Mouse (Mus musculus) thymus, postnatal 4 days (tissue): ENCODE data around the gene Erg.
A peak's percentile ranks its signal among the peaks of the same experiment; 100 is the strongest.

ENCODE experiments used
- DNase-seq: peaks from one replicate; pipeline ENCODE4 v3.0.0; 2021

Erg gene

DNA sequence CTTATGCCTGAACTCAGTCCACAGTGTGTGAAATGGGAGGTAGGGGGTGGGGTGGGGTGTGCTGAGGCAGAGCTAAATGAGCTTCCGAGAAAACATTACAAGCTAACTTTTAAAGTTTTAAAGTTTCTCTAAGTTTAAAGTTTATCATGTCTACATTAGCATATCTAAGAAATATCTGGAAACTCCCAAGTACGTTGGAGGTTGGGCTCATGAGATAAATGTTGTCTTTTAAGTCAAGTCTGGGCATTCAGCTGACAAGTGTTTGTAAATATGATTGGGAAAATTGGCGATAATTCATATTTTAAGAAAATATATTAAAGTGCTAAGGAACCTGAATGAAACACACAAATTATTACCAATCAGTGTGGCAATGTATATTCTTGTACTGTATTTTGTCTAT, 112.4 kb downstream of the Erg start:
- no peak for DNase-seq

DNA sequence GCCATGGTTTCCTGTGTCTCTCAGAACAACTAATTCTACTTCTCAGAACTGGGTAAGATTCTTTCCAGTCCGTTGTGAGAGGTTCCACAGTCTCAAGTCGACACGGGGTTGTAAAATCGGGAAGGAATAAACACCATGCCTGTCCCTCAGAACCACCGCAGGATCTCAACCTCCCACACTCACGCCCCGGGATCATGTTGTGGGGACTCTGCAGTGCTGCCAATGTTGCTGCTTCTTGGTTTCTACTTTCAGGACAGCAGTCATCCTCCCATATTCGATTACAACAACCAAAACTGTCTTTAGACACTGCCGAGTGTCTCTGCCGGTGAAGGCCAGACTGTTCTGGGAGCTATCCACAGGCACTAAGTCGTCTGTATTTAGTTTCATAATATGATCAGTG, 113.6 kb downstream of the Erg start:
- no peak for DNase-seq

DNA sequence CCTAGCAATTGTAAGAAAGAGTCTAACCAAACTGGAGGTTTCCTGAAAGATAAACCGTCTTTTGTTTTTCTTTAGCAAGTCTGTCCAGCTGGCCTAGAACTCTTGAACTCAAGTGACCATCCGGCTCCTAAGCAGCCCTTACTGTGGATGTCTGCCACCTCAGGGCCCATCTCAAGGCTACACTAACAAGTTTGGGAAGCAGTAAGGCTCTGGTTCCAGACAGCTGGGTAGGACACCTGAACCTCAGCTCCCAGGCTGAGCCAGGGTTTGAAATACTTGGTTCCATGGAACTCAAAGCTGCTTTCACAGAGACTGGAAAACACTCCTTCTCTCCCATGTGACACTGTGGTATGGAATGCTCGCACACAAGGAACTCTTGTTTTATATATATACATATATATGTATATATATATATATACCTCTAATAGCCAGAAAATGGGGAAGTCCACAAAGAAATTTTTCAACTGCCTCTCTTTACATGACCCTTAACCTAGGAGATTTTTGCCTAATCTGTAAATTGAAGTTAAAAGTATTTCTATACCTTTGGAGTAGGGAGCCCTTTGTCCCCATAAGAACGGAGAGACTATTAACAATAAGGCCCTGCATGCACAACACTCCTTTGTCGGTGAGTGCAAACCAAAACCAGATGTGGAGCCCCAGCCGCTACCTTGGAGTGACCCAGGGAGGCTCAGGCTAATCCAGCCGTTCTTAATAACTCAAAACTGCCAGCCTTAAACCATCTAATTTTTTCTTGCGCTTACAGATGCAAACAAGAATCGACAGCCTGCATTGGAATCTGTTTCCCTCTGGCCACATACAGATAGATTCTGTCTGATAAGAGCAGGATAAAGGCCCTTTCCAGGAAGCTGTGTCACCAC, 116.9 kb downstream of the Erg start:
- no peak for DNase-seq

DNA sequence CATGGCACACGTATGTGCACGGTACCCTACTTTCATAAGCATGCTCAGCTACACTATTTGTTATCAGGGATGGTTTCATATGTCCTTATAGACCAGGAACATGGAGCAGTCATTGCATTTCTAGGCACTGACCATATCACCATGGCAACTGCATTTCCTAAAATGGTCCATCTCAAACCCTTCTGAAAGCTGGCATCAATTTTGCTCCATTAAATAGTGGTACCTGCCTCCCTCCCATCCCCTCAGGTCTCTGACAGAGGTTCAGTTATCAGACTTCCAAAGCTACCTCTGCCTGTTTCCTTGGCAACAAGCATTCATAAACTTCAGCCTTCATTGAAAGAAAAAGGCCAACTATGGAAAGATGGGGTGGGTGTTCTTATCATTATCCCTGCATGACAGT, 118.5 kb downstream of the Erg start:
- DNase-seq: no peak

DNA sequence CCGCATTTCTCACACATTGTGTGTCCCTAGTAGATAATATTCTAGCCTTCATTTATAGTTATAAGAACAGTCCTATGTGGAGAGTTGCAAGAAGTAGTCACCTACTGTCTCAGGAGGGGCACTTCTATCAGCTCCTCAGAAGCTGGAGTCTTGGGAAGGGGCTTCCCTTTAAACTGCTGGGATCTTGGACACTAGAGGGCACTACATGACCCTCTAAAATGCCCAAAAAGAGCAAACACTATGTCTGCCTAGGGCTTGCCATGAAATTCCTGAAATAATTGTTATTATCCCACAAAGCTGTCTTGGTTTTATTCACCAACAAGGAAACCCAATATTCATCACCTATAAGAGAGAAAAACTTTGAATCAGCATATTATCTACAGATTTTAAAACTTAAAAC, 119.8 kb downstream of the Erg start:
- no peak for DNase-seq

DNA sequence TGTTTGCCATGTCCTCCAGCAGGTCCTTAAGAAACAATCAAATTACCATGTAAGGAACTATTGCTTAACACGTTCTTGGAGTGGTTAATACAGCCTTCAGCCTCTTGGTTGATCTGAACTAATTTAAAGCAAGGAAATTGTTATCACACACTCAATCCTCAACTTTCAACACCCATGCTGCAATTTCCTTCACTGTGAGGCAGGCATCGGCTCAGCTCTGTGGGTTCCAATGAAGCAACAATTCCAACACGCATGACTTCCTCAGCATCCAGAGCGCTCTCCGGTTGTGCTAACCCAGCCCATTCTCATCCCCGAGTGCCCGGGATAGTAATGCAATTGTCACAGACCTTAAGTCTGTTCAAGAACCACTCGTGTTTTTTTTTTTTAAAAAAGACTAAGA, 121.8 kb downstream of the Erg start:
- DNase-seq: no peak

DNA sequence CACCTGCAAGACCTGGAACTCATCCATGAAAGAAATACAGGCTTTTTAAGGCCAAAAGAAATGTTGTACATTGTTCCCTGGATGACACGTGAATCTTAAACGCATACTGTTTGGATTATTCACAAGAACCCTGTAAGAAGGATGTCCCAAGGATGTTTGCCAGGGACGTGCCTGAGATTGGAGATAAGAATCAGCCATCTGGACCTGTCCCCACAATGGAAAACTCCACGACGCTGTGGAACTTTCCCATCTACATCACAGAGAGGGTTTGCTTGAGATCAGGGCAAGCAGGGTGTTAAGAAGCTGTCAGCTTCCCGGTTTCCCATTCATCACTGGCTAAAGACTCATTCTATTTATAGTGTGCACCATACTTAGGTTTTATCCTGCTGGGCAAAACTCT, 122.6 kb downstream of the Erg start:
- no peak for DNase-seq

DNA sequence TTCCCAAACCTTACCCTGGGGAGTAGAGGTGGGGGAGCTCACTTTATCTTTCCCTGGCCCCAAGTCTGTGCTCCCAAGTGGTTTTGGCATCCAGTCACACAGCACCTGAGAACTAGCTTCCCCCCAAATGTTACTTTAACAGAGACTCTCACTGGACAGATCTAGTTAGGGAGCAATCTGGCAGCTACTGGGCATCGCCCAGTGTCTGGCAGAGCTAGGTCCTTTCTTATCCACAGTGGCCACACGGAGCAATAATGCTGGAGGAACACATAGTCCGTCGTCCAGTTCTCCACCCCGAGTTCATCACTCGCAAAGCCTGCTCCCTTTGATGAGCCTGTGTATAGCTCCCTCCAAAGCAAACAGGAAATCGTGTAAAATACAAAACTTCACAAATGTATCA, 124.5 kb downstream of the Erg start:
- DNase-seq: no peak

DNA sequence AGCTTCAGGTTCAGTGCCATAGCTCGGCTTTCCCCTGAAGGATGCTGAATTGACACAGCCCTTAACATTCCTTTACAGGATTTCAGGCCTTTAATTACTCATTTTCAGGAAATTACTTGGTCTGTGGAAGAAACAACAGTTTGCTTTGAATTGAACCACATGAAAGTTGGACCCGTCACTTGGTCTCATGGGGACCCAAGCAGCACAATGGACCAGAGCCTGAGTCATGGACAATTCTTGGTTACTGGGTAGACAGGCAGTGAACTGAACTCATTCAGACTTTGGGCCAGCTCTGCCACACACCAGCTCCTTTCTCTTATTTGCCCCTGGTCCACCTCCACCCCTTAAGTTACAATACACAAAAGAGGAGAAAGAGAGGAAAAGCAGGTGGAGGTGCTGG, 126.1 kb downstream of the Erg start:
- DNase-seq: no peak

DNA sequence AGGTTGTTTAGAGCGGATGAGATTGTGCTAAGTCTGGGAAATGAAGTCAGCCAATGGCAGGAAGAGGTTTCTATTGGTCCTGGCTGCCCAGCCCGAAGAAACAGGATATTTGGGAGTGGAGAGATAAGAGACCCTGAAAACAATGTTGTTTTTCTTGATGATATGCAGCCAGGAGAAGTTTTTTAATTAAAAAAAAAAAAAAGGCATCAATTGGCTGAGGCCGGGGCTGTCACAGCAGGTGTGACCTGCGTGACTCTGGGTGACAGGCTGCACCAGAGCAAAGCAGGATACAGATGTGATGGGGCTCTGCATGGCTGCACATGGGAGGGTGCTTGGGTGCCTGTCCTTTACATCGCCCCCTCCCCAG, 127.1 kb downstream of the Erg start:
- peak; percentile 32 for DNase-seq

DNA sequence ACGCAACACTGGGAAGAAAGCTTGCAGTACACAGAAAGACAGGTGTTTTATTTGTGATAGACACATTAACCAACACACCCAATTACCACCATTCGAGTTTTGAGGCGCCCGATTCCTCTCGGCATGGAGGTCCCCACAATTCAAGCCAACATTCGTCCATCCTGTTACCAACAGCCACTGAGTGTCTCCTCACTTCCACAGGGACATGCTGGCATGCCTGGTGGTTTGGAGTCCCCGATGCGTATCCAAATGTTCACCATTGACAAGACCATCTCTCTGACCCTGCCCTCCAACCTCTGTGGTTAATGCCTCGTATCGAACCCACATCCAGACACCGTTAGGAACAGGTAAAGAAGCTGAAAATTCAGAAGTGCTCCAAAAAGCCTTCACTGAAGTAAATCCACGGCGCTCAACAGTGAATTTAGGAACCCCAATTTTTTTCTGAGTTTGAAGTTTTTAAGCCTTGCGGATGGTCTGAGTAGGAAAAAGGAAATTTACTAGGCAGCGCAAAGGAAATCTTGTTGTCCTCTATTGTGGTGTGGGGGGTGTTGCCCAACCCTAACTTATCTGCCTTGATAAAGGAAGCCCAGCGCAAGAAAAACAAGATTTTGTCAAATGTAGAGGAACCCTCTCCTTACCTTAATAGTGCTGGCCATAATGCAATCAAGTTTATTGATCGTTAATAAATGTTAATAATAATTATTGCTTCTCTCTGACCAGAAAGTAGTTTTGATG, 127.6 kb downstream of the Erg start:
- no peak for DNase-seq

DNA sequence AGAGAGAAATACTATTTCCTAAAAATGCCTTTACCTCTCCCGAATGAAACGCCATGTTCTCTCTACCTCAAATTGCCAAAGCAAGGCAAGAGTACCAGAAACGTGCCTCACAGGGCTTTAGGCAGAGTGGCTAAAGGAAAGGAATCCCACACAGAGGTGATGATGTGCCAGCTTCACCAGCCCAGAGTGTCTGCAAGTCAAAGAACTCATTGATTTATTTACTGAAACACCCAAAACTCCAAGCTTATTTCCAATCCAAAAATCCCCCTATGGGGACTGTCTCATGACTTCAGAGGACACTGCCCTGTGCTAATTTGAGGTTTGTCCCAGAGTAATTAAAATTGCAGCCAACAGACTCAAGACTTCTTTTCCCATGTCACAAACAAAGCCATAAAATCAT, 129.4 kb downstream of the Erg start:
- no peak for DNase-seq

DNA sequence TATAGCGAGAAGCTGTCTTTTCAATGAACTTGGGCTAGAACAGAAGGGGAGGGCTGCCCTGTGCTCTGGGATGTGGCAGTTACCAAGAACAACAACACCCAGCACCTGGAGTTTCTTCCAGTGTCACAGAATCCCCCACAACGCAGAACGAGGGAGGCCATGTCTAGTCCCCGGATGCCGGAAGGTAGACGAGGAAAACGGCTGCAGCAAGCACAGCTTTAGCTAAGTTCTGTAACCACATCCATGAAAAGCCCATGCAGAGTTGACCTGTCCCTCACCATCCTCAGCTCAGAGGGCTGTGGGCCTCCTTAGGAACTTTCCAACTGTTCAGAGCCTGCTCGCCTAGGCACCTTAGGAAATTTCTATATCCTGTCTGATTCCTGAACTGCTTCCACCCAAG, 130.5 kb downstream of the Erg start:
- DNase-seq: peak; percentile 41

DNA sequence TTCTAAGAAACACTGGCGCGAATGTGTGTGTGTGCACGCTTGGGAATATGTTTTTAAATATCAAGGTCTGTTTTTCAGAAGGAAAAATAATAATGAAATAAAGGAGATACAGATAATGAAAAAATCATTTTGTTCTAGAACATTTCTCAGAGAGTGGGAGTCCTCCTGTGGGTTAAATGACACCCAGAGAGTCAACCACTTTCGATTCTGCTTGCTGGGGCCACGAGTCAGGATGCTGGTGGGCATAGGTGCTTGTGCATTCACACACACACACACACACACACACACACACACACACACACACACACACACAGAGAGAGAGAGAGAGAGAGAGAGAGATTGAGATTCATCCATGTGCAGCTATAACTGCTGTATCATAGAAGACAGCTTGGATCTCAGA, 130.9 kb downstream of the Erg start:
- DNase-seq: no peak

DNA sequence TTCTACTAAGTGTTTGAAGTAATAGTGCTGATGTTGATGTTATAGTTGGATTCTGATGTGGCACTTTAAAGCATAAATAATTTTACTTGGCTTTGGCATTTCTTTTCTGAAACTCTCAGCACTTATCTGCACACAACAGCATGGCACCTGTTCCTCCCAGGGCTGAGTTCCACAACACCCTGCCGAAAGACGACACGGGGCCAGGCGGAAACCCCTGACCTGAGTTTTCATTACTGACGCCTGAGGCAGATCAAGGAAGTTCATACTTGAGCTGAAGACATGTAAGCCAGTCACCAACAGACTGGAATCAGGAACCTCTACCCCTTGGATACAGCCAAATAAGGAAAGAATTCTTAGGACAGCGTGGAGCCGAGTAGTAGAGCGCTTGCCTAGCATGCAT, 134.0 kb downstream of the Erg start:
- no peak for DNase-seq

DNA sequence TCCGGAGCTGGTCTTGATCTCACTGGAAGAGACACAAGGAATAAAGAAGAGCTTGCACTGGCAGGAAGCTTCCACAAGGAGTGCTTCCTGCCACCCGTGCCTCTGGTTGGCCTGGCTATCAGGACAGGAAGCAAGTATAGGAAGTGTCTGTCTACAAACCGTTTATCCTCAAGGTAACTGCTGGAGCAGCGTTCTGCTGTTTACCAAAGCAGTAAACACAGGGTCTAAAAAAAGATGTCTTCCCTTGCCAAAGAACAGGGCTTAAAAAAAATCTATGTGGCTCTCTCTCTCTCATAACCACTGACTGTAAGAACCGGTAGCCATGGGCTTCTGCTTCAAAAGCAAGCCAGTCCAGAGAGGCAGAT, 137.1 kb downstream of the Erg start:
- peak; percentile 33 for DNase-seq

DNA sequence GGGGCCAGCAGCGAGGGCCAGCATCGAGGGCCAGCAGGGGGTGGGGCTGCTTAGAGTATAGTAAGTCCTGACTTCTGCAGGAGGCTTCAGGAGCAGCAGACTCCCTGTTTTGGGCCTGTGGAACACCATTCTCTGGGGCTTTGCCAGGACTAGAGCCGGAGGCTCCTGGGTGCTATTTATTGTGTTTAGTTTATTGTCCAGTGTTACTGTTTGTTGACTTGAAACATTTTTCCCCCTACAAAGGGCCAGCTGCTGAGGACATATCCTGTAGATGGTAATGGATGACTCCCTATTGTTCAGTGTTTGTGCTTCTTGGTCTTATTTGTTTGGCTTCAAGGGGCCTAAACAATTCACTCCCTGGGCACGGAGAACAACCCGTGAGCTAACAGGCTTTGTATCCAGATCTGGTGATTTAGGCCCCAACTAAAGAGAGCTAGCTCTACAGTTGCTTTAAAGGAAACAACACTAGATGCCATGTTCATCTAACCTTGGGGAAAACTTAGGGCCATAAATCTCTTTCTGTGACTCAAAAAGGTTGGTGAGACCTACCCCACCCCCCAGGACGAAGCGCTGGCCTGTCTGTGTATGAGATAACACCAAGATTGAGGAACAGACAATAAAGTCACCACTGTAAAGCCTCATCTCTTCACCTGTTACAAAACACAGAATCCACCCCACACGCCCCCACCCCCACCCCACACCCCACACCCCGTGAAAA, 137.6 kb downstream of the Erg start:
- DNase-seq: no peak

DNA sequence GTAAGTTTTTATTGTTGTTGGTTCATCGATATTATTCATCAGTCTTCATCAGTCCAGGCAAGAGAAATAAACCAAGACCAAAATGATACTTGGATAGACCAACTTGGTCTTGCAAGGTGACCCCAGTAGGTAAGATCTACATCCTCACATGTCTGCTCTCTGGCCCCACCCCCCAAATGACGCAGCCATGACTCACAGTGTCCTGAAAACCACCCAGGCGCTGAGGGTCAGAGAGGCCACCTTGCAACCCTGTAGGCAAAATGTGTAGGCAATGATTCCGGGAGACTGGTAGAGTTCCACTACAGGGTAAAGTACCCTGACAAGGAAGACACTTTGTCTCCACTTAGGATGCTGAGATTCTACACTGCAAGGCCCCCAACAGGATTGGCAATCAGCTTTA, 138.5 kb downstream of the Erg start:
- DNase-seq: no peak

DNA sequence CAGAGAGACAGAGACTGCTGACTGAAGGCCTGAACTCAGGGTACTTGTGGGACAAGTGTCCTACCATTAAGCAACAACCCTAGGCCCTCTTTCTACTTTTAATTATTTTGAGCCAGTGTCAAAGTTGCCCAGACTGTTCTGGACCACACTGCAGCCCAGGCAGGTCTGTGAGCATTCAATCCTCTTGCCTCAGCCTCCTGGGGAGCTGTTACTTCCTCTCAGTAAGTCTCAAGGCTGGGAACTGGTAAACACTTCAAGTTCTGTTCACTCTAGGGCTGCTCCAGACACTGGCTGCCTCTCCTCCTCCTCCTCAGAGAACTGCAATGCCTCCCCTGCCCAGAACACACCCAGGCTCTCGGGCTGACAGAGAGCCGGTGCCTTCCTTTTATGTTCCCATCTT, 140.0 kb downstream of the Erg start:
- no peak for DNase-seq

DNA sequence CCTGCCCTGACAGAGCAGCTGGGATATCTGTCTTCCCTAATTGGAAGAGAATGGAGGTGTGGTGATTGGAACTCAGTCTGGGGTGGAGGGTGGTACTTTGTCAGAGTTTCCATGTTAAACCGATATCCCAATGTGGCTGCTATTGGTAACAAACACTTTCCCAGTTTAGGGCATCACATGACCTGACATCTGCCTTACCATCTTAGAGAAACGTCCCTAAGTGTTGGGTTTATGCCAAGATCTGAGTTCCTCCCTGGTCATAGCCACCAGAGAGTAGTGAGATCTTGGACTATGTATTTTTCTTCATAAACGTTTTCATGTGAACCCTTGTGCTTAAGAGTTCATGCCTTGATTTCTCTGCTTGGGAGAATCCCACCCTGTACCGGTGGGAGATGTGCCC, 144.4 kb downstream of the Erg start:
- no peak for DNase-seq

DNA sequence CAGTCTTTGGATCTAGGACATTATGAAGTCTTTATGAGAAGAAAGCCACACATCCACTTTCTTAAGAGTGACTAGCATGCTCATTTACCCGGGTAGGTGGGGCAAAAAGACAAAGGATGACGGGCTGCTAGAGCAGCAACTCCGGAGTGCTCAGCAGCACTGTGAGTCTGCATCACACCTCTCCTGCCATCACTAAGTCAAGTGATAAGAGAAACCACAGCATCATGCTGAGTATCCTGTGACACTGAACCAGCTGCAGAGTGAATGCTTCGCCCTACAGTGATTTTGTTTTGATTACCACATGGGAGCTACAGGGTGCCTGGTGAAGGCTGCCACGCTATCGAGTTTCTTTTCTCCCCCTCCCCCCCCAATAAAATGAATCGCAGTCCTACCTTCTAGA, 145.2 kb downstream of the Erg start:
- no peak for DNase-seq

DNA sequence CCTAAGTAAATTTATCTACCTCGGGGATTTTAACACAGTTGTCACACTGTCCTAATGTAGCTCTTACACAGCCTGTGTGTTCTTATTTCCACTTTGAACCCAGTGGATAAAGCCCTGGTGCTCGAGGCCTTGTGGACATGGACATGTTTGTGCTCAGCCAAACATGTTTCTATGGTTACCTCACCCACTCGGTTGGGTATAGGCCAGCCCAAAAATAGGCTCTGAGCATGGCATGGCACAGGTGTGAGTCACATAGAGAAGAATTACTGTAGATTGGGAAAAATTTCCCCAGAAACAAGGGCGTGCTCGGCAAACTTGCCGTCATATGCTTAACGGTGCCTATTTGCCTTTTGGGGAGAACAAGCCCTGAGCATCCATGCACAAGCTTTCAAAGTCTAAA, 146.1 kb downstream of the Erg start:
- no peak for DNase-seq

DNA sequence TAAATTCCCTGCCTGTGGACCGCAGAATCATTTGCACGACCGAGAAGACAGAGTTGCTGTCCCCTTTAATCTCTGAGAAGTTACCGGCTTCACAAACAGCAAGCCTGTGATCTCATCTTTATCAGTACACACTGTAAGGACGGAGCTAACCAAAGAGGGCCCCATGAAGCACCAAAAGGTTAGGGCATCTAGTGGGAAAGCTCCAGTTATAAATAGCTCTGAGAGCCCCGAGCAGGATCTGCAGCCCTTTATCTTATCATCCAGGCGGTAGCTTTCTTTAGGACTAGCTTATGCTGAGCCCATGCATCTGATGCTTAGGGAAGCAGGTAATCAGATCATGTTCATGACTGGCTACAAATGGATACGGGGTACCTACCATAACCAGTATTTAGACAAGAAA, 146.6 kb downstream of the Erg start:
- no peak for DNase-seq
